Mouse (Mus musculus) C2C12 (cell line): ENCODE measurements around the gene Aqp6.

Experiments
- CEBPB ChIP-seq: IDR thresholded peaks from one replicate; pipeline ENCODE4 v1.6.1; 2011; ENCODE audit warnings: low read depth, mild to moderate bottlenecking, control low read depth, moderate library complexity
- CTCF ChIP-seq: IDR thresholded peaks from one replicate; pipeline ENCODE4 v1.5.1; 2011; ENCODE audit not compliant: control insufficient read depth, insufficient read depth, insufficient read length
- FOSL1 ChIP-seq: IDR thresholded peaks from one replicate; pipeline ENCODE4 v1.8.0; 2011; ENCODE audit warnings: mild to moderate bottlenecking, low read length; ENCODE audit not compliant: poor library complexity, insufficient read depth, severe bottlenecking
- MAX ChIP-seq: IDR thresholded peaks from one replicate; pipeline ENCODE4 v1.6.1; 2011; ENCODE audit warnings: mild to moderate bottlenecking, control low read depth
- MYOG ChIP-seq: IDR thresholded peaks from one replicate; pipeline ENCODE4 v1.6.1; 2011; ENCODE audit not compliant: control insufficient read depth, insufficient read length; ENCODE audit errors: extremely low read depth
- USF1 ChIP-seq: IDR thresholded peaks from one replicate; pipeline ENCODE4 v1.6.1; 2011; ENCODE audit warnings: low read depth, mild to moderate bottlenecking, control low read depth, moderate library complexity

- no peak for TF ChIP-seq CTCF
- TF ChIP-seq MAX: no peak
- no peak for TF ChIP-seq CEBPB
- TF ChIP-seq MYOG: no peak
- TF ChIP-seq USF1: no peak
- TF ChIP-seq FOSL1: no peak
Observed at GRCm38 (mm10) chr15:99650304-99650703, 49.1 kb downstream of the Aqp6 start.
